Mouse (Mus musculus): ENCODE results near the gene Ubxn4.
"Not testable (repeated sequence)": the region's sequence is repeated elsewhere in the genome, so short reads cannot be mapped to it uniquely, and the experiment has no call there.

Ubxn4 gene

GRCm38 (mm10) chr1:128314665-128315064 is 70.9 kb downstream of the Ubxn4 start:
- no peak for DNase-seq (ENCODE audit: low spot score)

- DNase-seq (ENCODE audit: low spot score) = not testable (repeated sequence)
Observed at GRCm38 (mm10) chr1:128319266-128319665, 75.5 kb downstream of the Ubxn4 start.

- DNase-seq (ENCODE audit: low spot score) = no peak
Observed at GRCm38 (mm10) chr1:128323026-128323643, 79.4 kb downstream of the Ubxn4 start.

GRCm38 (mm10) chr1:128324776-128325175 is 81.0 kb downstream of the Ubxn4 start:
- DNase-seq (ENCODE audit: low spot score) = no peak

- DNase-seq (ENCODE audit: low spot score) = no peak
Observed at GRCm38 (mm10) chr1:128327165-128327564, 83.4 kb downstream of the Ubxn4 start.

GRCm38 (mm10) chr1:128328218-128328617 is 84.5 kb downstream of the Ubxn4 start, which contains the start of gene Lct:
TSS of gene Lct (minus strand) at chr1:128328318.
- DNase-seq (ENCODE audit: low spot score) = no peak

Data from T-cell, adult 2 months (primary cell).